Mouse (Mus musculus) bone marrow macrophage, adult 2 months (primary cell): Measurements from ENCODE around the gene Map4k3.

Experiments used
- CTCF ChIP-seq: IDR thresholded peaks from 2 replicates; pipeline ENCODE4 v1.5.1; 2012; ENCODE audit warnings: low read depth, mild to moderate bottlenecking, low read length, moderate library complexity
- POLR2A ChIP-seq: IDR thresholded peaks from 2 replicates; pipeline ENCODE4 v1.6.1; 2012; ENCODE audit warnings: mild to moderate bottlenecking, low read depth, low read length, borderline replicate concordance

DNA sequence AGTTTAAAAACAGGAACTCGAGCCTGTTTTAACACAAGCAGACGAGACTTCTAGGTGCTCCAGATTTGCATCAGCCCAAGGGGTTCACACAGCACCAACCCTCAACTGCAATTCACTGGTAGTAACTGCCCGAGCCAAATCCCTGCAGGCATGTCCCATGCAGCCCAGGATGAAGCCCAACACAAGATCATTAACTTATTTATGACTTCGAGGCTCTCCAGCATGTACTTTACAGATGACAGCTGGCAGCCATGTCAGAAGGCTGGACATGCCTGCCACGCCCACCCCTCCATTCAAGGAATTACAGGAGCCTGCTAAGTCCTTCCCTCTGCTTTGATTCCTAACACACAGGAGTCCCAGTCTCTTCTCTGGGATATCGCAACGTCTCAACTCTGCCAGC, 29.4 kb downstream of the Map4k3 start:
- TF ChIP-seq CTCF (no peak), POLR2A (no peak)
